Mouse (Mus musculus) E14TG2a.4 (cell line): ENCODE data around the gene Lrrn4.

ENCODE experiments used
- H3K27me3 ChIP-seq: 2 replicates; pipeline ENCODE4 v1.6.1; 2014; ENCODE audit warnings: low read length, control low read depth; ENCODE audit not compliant: insufficient read depth
- H3K36me3 ChIP-seq: 2 replicates; pipeline ENCODE4 v1.6.1; 2014; ENCODE audit warnings: low read length, control low read depth; ENCODE audit not compliant: insufficient read depth
- H3K4me1 ChIP-seq: replicated peaks from 2 replicates; pipeline ENCODE4 v1.6.1; 2014; ENCODE audit warnings: low read depth, low read length, control low read depth
- H3K4me3 ChIP-seq: replicated peaks from 2 replicates; pipeline ENCODE4 v1.5.1; 2014; ENCODE audit warnings: mild to moderate bottlenecking, low read length
- H3K9me3 ChIP-seq: 2 replicates; pipeline ENCODE4 v1.6.1; 2014; ENCODE audit warnings: low read length, control low read depth
- CTCF ChIP-seq: conservative IDR thresholded peaks from 2 replicates; pipeline ENCODE4 v1.5.1; 2014; ENCODE audit warnings: low read length
- NANOG ChIP-seq: IDR thresholded peaks from 2 replicates; pipeline ENCODE4 v1.6.1; 2014; ENCODE audit warnings: borderline replicate concordance, low read length, mixed read lengths
- POU5F1 ChIP-seq: IDR thresholded peaks from 2 replicates; pipeline ENCODE4 v1.6.1; 2014; ENCODE audit warnings: low read length, borderline replicate concordance

Lrrn4 gene

DNA sequence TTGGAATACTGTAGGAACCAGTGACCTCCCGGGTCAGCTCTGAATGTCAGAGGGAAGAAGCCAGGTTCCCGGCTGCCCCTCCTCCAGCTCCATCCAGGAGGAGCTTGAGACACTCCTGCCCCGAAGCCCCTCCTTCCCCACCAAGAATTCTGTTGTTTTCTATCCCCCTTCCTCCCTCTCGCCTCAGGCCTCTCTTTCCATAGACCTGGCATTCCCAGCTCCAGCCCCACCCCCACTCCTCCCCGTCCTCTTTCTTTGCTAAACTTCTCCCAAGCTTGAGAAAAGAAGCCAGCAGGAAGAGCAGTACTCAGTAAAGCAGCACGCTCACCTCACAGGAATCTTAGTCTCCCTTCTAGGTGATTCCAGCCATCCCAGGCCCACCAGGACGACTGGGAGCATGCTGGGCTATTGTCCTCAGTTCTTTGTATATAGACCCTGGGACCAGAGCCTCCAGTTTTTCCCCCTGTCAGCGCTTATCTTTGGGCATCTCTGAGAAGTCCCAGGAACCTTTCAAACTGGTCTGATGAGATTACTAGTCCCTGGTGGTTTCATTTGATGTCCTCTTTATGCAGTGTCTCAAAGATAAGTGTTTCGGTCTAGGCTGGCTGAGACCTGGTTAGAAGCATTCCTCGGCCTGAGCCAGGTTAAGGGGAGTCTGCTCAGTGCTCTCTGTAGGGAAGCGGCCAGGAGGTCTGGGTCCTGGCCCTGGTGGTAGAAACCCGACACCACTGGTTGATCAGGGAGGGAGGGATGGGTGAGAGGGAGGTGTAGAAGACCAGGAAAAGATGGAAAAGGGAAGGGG lies at the start of gene Lrrn4:
Gene Lrrn4 (minus strand): TSS at position 48 of the 802 bp plus-strand sequence.
- Histone ChIP-seq H3K36me3 (peaks cover 17% of the 10 kb centered on the region), H3K4me1 (peaks cover 45% of the 10 kb centered on the region), H3K9me3 (no peaks in the 10 kb centered on the region), H3K4me3 (peak within 1 kb of the TSS; percentile 83), H3K27me3 (peaks cover 34% of the 10 kb centered on the region)
- TF ChIP-seq CTCF (no peak), NANOG (peak; percentile 83)

DNA sequence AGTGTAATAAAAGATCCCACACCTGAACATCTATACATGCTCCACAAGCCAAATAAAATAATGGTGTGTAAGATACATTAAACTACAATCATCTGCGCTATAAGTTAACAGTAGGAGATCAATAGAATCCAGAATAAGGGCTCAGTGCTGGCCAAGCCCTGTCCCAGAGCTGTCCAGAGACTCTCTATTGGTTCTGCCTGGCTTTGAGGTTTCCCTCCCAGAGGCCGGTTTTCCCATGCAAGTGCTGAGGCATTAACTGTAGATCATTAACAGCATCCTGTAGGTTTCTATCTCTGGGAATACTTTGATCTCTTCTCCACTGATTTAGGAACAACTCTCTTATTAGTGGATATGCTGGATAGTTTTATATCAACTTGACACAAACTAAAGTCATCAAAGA lies 48.3 kb upstream of the Lrrn4 start:
- Histone ChIP-seq H3K27me3 (no peaks in the 10 kb centered on the region), H3K9me3 (no peaks in the 10 kb centered on the region), H3K4me3 (no peak overlapping the region), H3K4me1 (no peaks in the 10 kb centered on the region), H3K36me3 (no peaks in the 10 kb centered on the region)
- TF ChIP-seq NANOG, result no peak
- no peak for TF ChIP-seq POU5F1
- no peak for TF ChIP-seq CTCF

DNA sequence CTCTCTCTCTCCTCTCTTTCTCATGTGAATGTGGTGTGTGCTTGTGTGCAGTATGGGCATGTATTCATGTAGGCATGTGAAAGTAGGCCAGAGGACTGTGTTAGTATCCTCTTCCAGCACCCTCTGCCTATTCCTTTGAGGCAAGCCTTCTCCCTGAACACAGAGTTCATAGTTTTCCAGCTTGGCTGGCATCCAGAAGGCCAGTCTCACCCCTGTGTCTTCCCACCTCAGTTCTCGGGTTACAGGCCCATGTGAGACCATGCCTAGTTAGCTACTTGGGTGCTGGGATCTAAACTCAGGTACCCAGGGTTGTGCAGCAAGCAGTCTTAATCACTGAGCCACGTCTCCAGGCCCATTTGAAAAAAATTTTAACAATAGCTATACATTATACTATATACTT lies 47.2 kb upstream of the Lrrn4 start:
- Histone ChIP-seq H3K36me3 (no peaks in the 10 kb centered on the region), H3K9me3 (no peaks in the 10 kb centered on the region), H3K27me3 (no peaks in the 10 kb centered on the region), H3K4me3 (no peak overlapping the region), H3K4me1 (no peaks in the 10 kb centered on the region)
- TF ChIP-seq CTCF (no peak), NANOG (no peak), POU5F1 (no peak)

DNA sequence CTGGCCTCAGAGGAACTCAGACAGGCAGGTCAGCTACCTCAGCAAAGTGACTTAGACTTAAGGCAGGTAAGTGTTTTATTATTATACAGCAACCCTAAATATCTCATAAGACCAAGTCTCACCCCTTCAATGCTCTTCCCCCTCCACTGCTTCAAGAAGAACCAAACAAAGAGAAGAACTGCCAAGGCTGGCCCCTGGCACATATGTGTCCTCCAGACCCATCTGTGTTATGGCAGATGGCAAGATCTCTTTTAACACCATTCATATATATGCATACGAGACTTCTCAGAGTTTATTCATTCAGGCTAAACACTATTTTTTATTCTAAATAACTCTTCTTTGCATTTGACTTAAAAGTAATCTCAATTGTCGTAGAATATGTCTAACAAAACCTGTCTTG lies 46.6 kb upstream of the Lrrn4 start:
- TF ChIP-seq CTCF (no peak), NANOG (no peak), POU5F1 (no peak)
- Histone ChIP-seq H3K9me3 (no peaks in the 10 kb centered on the region), H3K4me1 (no peaks in the 10 kb centered on the region), H3K27me3 (no peaks in the 10 kb centered on the region), H3K4me3 (no peak overlapping the region), H3K36me3 (no peaks in the 10 kb centered on the region)

GRCm38 (mm10) chr2:132923290-132924085 lies 42.8 kb upstream of the Lrrn4 start:
- no peaks in the 10 kb centered on the region for H3K4me1 ChIP-seq
- TF ChIP-seq NANOG (no peak), POU5F1 (no peak), CTCF (no peak)
- no peak overlapping the region for H3K4me3 ChIP-seq
- H3K9me3 ChIP-seq, result no peaks in the 10 kb centered on the region
- no peaks in the 10 kb centered on the region for H3K36me3 ChIP-seq
- no peaks in the 10 kb centered on the region for H3K27me3 ChIP-seq

DNA sequence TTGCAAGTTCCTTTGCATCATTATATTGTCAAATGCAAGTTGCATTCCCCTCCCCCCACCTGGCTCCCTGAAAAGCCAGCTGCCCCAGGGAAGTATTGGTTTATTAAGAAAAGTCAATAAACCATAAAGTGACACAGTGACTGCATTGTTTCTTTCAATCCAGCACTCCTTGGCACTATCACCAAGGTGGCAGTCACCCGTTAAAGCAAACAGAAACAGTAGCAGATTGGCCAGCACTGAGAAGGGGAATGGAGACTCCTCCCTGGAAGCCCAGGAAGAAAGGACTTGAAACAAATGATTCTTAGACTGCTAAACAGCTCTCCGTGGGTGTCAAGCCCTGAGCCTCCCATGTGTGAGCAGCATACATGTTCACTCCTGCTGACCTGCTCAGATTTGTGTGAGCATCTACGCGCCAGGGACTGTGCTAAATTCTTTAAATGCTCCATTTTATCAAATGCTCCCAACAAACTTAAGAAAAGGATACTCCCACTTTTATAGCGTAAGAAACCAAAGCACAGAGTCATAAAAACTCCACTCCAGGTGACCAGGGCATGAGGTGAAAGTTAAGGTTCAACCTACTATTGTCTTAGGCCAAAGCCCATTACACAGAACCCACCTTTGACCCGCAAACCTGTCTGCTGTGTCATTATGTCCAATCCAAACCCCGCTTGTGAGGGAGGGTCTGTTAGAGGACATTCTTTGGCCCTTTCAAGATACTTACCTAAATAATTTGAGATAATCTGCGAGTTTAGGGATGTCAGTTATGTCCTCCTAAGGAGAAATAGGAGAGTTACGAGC lies 41.6 kb upstream of the Lrrn4 start:
- H3K36me3 ChIP-seq, result no peaks in the 10 kb centered on the region
- H3K4me1 ChIP-seq, result no peaks in the 10 kb centered on the region
- no peak for TF ChIP-seq CTCF
- no peak for TF ChIP-seq NANOG
- no peak for TF ChIP-seq POU5F1
- H3K27me3 ChIP-seq, result no peaks in the 10 kb centered on the region
- H3K4me3 ChIP-seq, result no peak overlapping the region
- no peaks in the 10 kb centered on the region for H3K9me3 ChIP-seq

GRCm38 (mm10) chr2:132914785-132915184 lies 34.1 kb upstream of the Lrrn4 start:
- H3K27me3 ChIP-seq, result no peaks in the 10 kb centered on the region
- no peaks in the 10 kb centered on the region for H3K9me3 ChIP-seq
- no peaks in the 10 kb centered on the region for H3K36me3 ChIP-seq
- H3K4me3 ChIP-seq, result no peak overlapping the region
- no peaks in the 10 kb centered on the region for H3K4me1 ChIP-seq
- TF ChIP-seq POU5F1 (no peak), NANOG (no peak), CTCF (no peak)

DNA sequence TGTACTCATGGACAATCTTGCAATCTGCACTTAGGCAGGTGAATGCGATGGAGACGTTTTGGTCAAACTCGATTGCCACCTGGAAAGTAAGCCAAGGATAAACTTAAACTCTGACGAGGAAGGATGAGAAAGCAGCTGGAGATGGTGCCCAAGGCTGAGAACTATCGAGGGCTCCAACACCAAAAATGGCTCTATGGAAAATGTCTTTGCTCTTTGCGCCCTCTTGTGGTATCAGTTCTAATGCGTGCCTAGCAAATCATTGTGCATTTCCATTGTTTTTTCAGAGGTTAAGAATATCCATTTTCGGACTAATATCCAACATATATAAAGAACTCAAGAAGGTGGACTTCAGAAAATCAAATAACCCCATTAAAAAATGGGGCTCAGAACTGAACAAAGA lies 26.1 kb upstream of the Lrrn4 start:
- TF ChIP-seq CTCF, result peak; percentile 46
- TF ChIP-seq NANOG, result no peak
- Histone ChIP-seq H3K27me3 (no peaks in the 10 kb centered on the region; the same call in 1 of the 2 replicates), H3K9me3 (no peaks in the 10 kb centered on the region), H3K36me3 (no peaks in the 10 kb centered on the region), H3K4me3 (no peak overlapping the region), H3K4me1 (0 out of 2 replicates have a peak, but pooled peaks cover 2% of the 10 kb centered on the region)
